Mouse (Mus musculus) kidney, adult 2 months (tissue): ENCODE measurements at regions not wholly inside any gene's neighbourhood (a gene's known extent, or its start where the extent isn't known, plus 50 kb on each side); places are given as distances from the start of the nearest gene placed in this dataset.

Experiments used
- DNase-seq: peaks from one replicate; pipeline ENCODE4 v3.0.0; 2021
- H3K27ac ChIP-seq: fragments of 200-500 bp; 2 replicates; pipeline ENCODE4 v1.5.1; 2012; ENCODE audit warnings: low read depth, low read length, control low read depth, inconsistent platforms; ENCODE audit not compliant: insufficient read depth
- H3K27me3 ChIP-seq: fragments of 200-500 bp; replicated peaks from 2 replicates; pipeline ENCODE4 v1.6.1; 2012; ENCODE audit warnings: mild to moderate bottlenecking, moderate library complexity, low read length, inconsistent platforms; ENCODE audit not compliant: control insufficient read depth, insufficient read depth
- H3K36me3 ChIP-seq: fragments of 200-500 bp; 2 replicates; pipeline ENCODE4 v1.6.1; 2012; ENCODE audit warnings: mild to moderate bottlenecking, moderate library complexity, low read length, inconsistent platforms; ENCODE audit not compliant: control insufficient read depth, insufficient read depth
- H3K4me1 ChIP-seq: fragments of 200-500 bp; 2 replicates; pipeline ENCODE4 v1.6.1; 2011; ENCODE audit warnings: low read length; ENCODE audit not compliant: control insufficient read depth, insufficient read depth
- H3K4me3 ChIP-seq: fragments of 200-500 bp; 2 replicates; pipeline ENCODE4 v1.5.1; 2011; ENCODE audit warnings: mild to moderate bottlenecking, low read depth, low read length, control low read depth; ENCODE audit not compliant: insufficient read depth
- CTCF ChIP-seq: fragments of 200-500 bp; conservative IDR thresholded peaks from 2 replicates; pipeline ENCODE4 v1.5.1; 2011; ENCODE audit warnings: low read depth, mild to moderate bottlenecking, control low read depth, low read length, moderate library complexity, mixed read lengths; ENCODE audit not compliant: insufficient read depth, insufficient read length
- POLR2A ChIP-seq: fragments of 200-500 bp; IDR thresholded peaks from one replicate; pipeline ENCODE4 v1.6.1; 2011; ENCODE audit warnings: low read depth, low read length, control low read depth
- WGBS: fragments of 180-500 bp; shearing (Covaris S2); methylation state at CpG from one replicate; pipeline ENCODE4 v1.1.7; 2018; 5-methylcytosine and 5-hydroxymethylcytosine counted together

DNA sequence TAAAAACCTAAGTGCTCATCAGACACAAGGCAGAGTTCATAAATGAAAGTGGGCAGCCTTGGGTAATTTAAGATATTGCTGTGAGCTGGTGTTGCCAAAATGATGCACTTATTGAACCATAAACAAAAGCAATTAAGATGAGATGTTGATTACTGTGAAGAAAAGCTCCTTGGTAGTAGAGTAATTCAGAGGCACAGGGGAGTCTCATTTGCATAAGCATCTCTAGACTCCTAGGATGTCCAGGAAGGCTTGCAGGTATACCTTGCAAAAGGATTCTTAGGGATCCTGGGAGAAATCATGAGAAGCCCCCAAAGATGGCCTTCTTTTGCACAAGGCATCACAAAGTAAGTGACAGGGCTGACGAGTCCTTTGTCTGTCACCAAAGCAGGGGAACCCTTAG is 640.5 kb upstream of the Cdh11 start:
- Histone ChIP-seq H3K27ac (no peak overlapping the region), H3K36me3 (no peaks in the 10 kb centered on the region), H3K27me3 (no peaks in the 10 kb centered on the region), H3K4me1 (no peaks in the 10 kb centered on the region), H3K4me3 (no peak overlapping the region)
- no peak for DNase-seq
- 81% methylated on average over 1 of the region's 1 CpGs for WGBS
- TF ChIP-seq POLR2A (no peak), CTCF (no peak)

DNA sequence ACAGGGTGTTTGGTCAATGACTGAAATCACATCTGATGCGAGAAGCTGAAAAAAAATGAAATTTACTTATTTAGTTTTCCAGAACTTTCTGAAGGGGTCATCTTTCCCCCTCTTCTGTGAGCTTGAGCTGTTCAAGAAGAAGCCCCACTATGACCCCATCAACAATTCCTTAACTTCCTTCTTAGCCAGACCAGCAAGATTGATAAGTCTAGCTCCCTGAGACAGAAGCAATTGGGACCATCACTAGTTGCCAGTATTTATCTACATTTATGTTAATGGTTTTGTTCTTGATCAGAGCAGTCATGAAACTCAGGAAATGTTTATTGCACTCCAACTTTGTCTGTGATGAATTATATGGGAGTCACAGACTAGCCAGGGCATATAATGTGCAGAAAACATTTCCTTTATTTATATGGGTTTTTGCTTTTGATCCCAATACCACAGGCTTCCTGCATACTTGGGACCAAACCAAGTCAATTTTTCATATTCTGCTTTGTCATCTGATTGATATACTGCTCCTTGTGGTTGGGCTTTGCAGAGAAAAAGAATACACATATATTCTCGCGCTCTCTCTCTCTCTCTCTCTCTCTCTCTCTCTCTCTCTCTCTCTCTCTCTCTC is 645.5 kb upstream of the Cdh11 start:
- H3K4me1 ChIP-seq = no peaks in the 10 kb centered on the region
- 89% methylated on average over 3 of the region's 3 CpGs for WGBS
- H3K27me3 ChIP-seq = no peaks in the 10 kb centered on the region
- no peak overlapping the region for H3K4me3 ChIP-seq
- H3K27ac ChIP-seq = no peak overlapping the region
- H3K36me3 ChIP-seq = no peaks in the 10 kb centered on the region
- TF ChIP-seq POLR2A (no peak), CTCF (no peak)
- no peak for DNase-seq

DNA sequence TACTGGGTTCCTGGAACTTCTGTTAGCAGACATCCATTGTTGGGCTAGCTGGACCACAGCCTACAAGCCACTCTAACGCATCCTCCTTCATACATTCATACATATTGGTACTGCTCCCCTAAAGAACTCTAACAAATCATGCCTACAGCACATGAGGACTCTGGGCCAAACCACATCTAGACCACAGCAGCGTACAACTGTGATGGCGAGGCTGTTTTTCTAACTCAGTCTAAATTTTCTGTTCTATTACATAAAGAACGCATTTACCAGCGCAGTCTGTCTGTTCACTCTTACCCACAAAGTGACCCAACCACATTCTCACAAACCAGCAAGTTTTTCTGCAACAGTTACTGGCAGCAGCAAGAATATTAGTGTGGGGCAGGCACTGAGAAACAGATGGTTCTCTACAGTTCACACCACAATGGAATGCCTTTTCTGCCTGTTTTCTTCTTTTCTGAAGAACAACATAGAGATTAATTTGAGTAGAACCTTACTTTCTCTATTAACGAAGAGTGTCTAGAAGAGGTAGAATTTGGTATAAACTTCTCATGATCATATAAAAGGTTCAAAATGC is 648.2 kb upstream of the Cdh11 start:
- 93% methylated on average over 6 of the region's 6 CpGs for WGBS
- Histone ChIP-seq H3K36me3 (no peaks in the 10 kb centered on the region), H3K4me1 (no peaks in the 10 kb centered on the region), H3K27ac (no peak overlapping the region), H3K27me3 (no peaks in the 10 kb centered on the region), H3K4me3 (no peak overlapping the region)
- TF ChIP-seq CTCF (no peak), POLR2A (no peak)
- DNase-seq = no peak

DNA sequence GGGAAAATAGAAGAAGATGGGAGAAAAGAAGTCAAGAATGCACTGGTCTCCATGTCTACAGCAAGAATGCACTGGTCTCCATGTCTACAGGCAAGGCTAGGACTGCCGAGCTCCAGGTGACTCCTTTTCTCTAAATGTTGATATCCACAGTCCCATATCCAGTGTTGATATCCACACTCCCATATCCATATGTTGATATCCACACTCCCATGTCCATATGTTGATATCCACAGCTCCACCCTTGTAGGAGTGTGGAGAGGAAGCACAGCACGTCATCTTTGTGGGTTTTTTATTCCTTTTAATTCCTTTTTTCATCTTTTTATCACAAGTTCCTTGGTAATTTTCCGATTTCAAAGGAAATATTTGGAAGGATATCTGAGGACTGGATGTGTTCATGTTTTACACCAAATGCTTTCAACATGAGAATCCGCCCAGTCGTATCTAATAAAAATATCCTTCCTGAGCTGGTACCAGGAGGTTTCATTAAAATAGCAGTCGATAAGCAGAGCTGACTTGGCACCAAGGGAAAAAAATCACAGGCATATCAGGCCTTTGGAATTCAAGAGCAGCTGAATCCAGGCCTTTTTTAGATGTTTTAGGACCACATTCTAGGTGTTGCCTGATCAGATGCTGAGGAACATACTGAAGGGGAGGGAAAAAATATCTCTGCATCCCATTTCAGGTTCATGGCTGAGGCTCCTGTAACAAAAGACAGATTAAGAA is 653.7 kb upstream of the Cdh11 start:
- no peak for DNase-seq
- 88% methylated on average over 6 of the region's 6 CpGs for WGBS

DNA sequence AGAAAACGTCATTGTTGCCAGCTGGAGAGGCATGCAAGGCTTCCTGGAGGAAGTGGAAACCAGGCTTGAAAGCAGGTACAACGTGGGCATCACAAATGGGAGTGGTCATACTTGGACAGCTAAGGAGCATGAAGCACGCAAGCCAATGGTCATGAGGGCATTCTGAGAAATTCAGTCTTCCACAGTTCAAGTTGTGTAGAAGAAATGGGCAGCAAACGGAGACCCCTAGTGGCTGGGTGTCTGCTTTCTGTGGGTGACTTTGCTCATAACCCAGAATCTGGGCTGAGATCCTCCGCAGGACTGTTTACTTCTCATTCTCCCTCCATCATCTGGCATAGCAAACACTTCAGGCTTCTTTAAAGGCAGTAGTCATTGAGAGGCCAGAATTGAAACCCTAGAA is 655.7 kb upstream of the Cdh11 start:
- Histone ChIP-seq H3K36me3 (no peaks in the 10 kb centered on the region), H3K4me3 (no peak overlapping the region), H3K27me3 (no peaks in the 10 kb centered on the region), H3K4me1 (no peaks in the 10 kb centered on the region), H3K27ac (no peak overlapping the region)
- TF ChIP-seq CTCF = peak; percentile 51
- no peak for TF ChIP-seq POLR2A
- DNase-seq = peak; percentile 30
- 47% methylated on average over 5 of the region's 5 CpGs for WGBS

More for the DNA sequence above, 653.7 kb upstream of the Cdh11 start:
- Histone ChIP-seq H3K27ac (no peak overlapping the region), H3K27me3 (no peaks in the 10 kb centered on the region), H3K4me1 (no peaks in the 10 kb centered on the region), H3K4me3 (no peak overlapping the region), H3K36me3 (no peaks in the 10 kb centered on the region)
- TF ChIP-seq CTCF (no peak), POLR2A (no peak)

- Histone ChIP-seq H3K4me1 (no peaks in the 10 kb centered on the region), H3K36me3 (no peaks in the 10 kb centered on the region), H3K27me3 (no peaks in the 10 kb centered on the region), H3K27ac (no peak overlapping the region), H3K4me3 (no peak overlapping the region)
- TF ChIP-seq CTCF = no peak
- no peak for TF ChIP-seq POLR2A
- 34% methylated on average over 6 of the region's 6 CpGs for WGBS
- no peak for DNase-seq
Measured at GRCm38 (mm10) chr8:103442420-103443125, 657.1 kb upstream of the Cdh11 start.

- Histone ChIP-seq H3K27ac (no peak overlapping the region), H3K36me3 (no peaks in the 10 kb centered on the region), H3K27me3 (no peaks in the 10 kb centered on the region), H3K4me3 (no peak overlapping the region), H3K4me1 (no peaks in the 10 kb centered on the region)
- no peak for DNase-seq
- 59% methylated on average over 7 of the region's 7 CpGs for WGBS
- no peak for TF ChIP-seq POLR2A
- TF ChIP-seq CTCF = no peak
Measured at GRCm38 (mm10) chr8:103444577-103444976, 656.8 kb upstream of the Cdh5 start.
